Mouse (Mus musculus) forebrain, embryonic 12.5 days (tissue): ENCODE measurements around the gene Tmem119. TPM values are rescaled to one million over a fixed set of nuclear protein-coding genes. Genes with fewer than 3 reads are reported as not detected.

Experiments used
- ATAC-seq: fragments of 200-750 bp; cut with Nextera tagmentation; 2 replicates; pipeline ENCODE4 v1.8.0; 2017; ENCODE audit warnings: moderate TSS enrichment; ENCODE audit not compliant: low FRiP score
- H3K27ac ChIP-seq: fragments of 300-500 bp; sonication (generic); 2 replicates; pipeline ENCODE4 v1.5.1; 2016; ENCODE audit warnings: mild to moderate bottlenecking
- H3K27me3 ChIP-seq: fragments of 300-500 bp; sonication (generic); 2 replicates; pipeline ENCODE4 v1.6.1; 2016; ENCODE audit warnings: mild to moderate bottlenecking
- H3K36me3 ChIP-seq: fragments of 300-500 bp; sonication (generic); replicated peaks from 2 replicates; pipeline ENCODE4 v1.6.1; 2016; ENCODE audit warnings: mild to moderate bottlenecking
- H3K4me1 ChIP-seq: fragments of 300-500 bp; sonication (generic); 2 replicates; pipeline ENCODE4 v1.6.1; 2016
- H3K4me2 ChIP-seq: fragments of 300-500 bp; sonication (generic); 2 replicates; pipeline ENCODE4 v1.6.1; 2016; ENCODE audit warnings: mild to moderate bottlenecking, moderate library complexity
- H3K4me3 ChIP-seq: fragments of 300-500 bp; sonication (generic); replicated peaks from 2 replicates; pipeline ENCODE4 v1.5.1; 2016; ENCODE audit warnings: mild to moderate bottlenecking
- H3K9ac ChIP-seq: fragments of 300-500 bp; sonication (generic); 2 replicates; pipeline ENCODE4 v1.6.1; 2016; ENCODE audit warnings: mild to moderate bottlenecking
- H3K9me3 ChIP-seq: fragments of 300-500 bp; sonication (generic); 2 replicates; pipeline ENCODE4 v1.6.1; 2016
- WGBS: fragments of 180-500 bp; shearing (Covaris S2); methylation state at CpG from one replicate; pipeline ENCODE4 v1.1.7; 2016; 5-methylcytosine and 5-hydroxymethylcytosine counted together
- polyA plus RNA-seq: library from polyadenylated mRNA; unstranded; fragments of >200 nt; fragmentation: Nextera tagmentation; extraction: Ambion mirVana; gene quantifications from 2 replicates; pipeline ENCODE4 v1.2.1, GENCODE M21; 2016

Tmem119 gene
- polyA plus RNA-seq, 1 experiment from 2014 or later, result 19.4 TPM

GRCm38 (mm10) chr5:113771213-113772162 lies 28.8 kb downstream of the Tmem119 start:
- Histone ChIP-seq H3K27ac (peak overlapping the region; percentile 99), H3K36me3 (peaks cover 42% of the 10 kb centered on the region), H3K4me3 (peak overlapping the region; percentile 99), H3K9me3 (no peaks in the 10 kb centered on the region), H3K27me3 (no peaks in the 10 kb centered on the region), H3K9ac (peak overlapping the region; percentile 94), H3K4me1 (peaks cover 33% of the 10 kb centered on the region), H3K4me2 (peak overlapping the region; percentile 92)
- under 1% methylated on average over 97 of the region's 97 CpGs for WGBS
- ATAC-seq, result peak; percentile 84

DNA sequence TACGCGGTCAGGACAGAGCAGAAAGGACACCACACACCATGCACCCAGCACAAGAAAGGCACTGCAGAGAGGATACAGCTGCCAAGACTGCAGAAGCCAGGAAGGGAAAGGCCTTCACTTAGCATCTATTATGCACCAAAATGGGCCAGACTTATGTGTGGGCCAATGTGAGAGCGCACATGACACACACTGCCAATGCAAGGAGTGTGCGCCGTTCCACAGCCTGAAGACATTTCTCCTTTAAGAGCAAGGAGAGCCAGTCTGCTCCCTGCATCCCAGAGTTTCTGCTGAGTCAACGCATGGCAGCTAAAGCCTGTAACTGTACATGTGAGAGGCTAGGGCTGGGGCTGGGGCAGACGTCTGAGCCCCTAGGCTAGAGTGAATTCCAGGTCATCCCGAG lies 31.5 kb downstream of the Tmem119 start:
- no peak overlapping the region for H3K9ac ChIP-seq
- peaks cover 38% of the 10 kb centered on the region for H3K36me3 ChIP-seq

GRCm38 (mm10) chr5:113765641-113766526 lies 34.4 kb downstream of the Tmem119 start:
- no peak overlapping the region for H3K4me2 ChIP-seq
- peaks cover 22% of the 10 kb centered on the region for H3K4me1 ChIP-seq
- H3K9me3 ChIP-seq, result no peaks in the 10 kb centered on the region
- no peak overlapping the region for H3K9ac ChIP-seq
- WGBS, result 91% methylated on average over 13 of the region's 13 CpGs
- H3K27me3 ChIP-seq, result no peaks in the 10 kb centered on the region
- ATAC-seq, result no peak
- H3K36me3 ChIP-seq, result peaks cover 67% of the 10 kb centered on the region
- H3K4me3 ChIP-seq, result no peak overlapping the region
- H3K27ac ChIP-seq, result no peak overlapping the region

More for the DNA sequence above, 31.5 kb downstream of the Tmem119 start:
- Histone ChIP-seq H3K4me3 (no peak overlapping the region), H3K27ac (no peak overlapping the region), H3K27me3 (no peaks in the 10 kb centered on the region), H3K4me2 (no peak overlapping the region), H3K9me3 (no peaks in the 10 kb centered on the region), H3K4me1 (peaks cover 31% of the 10 kb centered on the region)
- ATAC-seq, result no peak
- WGBS, result 95% methylated on average over 8 of the region's 8 CpGs

GRCm38 (mm10) chr5:113764426-113764825 lies 35.9 kb downstream of the Tmem119 start:
- peaks cover 9% of the 10 kb centered on the region for H3K4me1 ChIP-seq
- no peak overlapping the region for H3K27ac ChIP-seq
- no peak overlapping the region for H3K9ac ChIP-seq
- H3K36me3 ChIP-seq, result peaks cover 80% of the 10 kb centered on the region
- 95% methylated on average over 7 of the region's 7 CpGs for WGBS
- ATAC-seq, result no peak
- H3K27me3 ChIP-seq, result no peaks in the 10 kb centered on the region
- H3K9me3 ChIP-seq, result no peaks in the 10 kb centered on the region
- H3K4me3 ChIP-seq, result no peak overlapping the region
- no peak overlapping the region for H3K4me2 ChIP-seq

- Histone ChIP-seq H3K27me3 (no peaks in the 10 kb centered on the region), H3K4me3 (no peak overlapping the region), H3K36me3 (peaks cover 90% of the 10 kb centered on the region), H3K4me1 (no peaks in the 10 kb centered on the region), H3K9me3 (no peaks in the 10 kb centered on the region), H3K9ac (no peak overlapping the region), H3K4me2 (no peak overlapping the region), H3K27ac (no peak overlapping the region)
- no peak for ATAC-seq
- WGBS, result 94% methylated on average over 2 of the region's 2 CpGs
These were observed 38.7 kb downstream of the Tmem119 start for GRCm38 (mm10) chr5:113761585-113761984.

DNA sequence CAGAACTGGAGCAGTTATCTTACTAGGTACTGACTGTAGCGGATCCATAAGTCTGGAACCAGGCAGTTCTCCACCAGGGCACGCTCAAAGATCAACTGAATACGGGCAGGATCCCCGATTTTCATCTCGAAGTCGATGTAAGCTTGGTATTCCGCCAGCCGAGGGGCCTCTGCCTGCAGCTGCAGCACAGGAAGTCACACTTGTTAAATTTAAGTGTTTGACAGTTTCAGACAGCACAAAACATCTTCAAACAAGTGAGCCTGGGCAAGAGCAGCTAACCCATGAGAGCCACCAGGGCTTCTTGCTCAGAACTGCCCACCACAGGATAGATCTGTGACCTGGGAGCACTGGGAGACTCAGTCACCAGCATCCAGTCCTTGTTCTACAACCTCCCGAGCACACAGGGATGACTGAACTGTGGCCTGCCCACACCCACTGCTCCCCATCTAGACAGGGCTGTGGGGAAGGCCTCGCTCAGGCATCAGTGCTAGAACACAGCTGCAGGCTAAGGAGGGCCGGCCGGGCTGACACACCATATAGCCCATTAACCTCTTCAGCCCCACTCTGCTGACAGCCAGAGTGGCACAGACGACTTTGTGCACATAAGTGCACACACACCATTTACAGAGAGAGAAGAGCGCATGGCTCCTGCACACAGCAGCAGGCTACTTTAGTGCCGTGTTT lies 44.8 kb downstream of the Tmem119 start:
- WGBS, result 91% methylated on average over 15 of the region's 15 CpGs
- Histone ChIP-seq H3K4me3 (no peak overlapping the region), H3K4me1 (no peaks in the 10 kb centered on the region), H3K9me3 (no peaks in the 10 kb centered on the region), H3K27ac (no peak overlapping the region), H3K9ac (no peak overlapping the region), H3K36me3 (peaks cover 99% of the 10 kb centered on the region), H3K4me2 (no peak overlapping the region), H3K27me3 (no peaks in the 10 kb centered on the region)
- no peak for ATAC-seq

GRCm38 (mm10) chr5:113751521-113752157 lies 48.7 kb downstream of the Tmem119 start:
- ATAC-seq, result no peak
- WGBS, result 89% methylated on average over 9 of the region's 9 CpGs

DNA sequence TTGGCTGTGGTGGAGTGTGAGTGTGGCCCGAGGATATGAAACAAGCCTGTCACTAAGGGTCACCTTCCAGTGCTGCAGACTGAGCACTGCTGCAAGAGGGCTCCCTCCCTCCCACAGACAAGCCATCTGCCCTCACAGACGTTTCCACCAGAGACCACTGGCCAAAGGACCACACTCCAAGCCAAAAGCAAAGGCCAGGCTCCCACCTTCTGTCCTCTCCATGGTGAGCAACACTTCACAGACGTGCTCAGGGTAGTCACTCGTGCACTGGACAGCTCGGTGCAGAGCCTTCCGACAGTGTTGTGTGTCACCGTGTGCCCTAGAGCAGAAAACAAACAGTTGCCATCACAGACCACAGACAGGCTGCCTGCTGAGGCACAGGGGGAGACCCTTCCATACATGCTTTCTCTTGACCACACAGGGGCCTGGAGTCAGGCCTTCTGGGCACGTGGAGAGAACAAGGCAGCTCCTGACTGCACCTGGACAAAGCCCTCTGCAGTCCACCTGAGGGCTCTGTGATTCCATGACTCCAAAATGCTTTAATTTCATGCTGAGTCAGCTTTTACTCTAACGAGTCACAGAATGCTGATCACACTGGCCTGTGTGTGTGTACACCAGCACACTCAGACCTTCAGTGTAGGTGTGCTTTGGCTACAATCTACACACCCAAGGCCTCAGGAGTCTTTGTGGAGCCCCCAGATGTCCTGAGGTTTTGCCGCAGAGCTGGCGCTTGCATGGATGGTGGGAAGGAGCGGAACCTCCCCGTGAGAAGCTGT lies 51.6 kb downstream of the Tmem119 start:
- Histone ChIP-seq H3K4me1 (no peaks in the 10 kb centered on the region), H3K9me3 (peaks cover 4% of the 10 kb centered on the region; the same call in 1 of the 2 replicates), H3K9ac (no peak overlapping the region), H3K27ac (no peak overlapping the region), H3K27me3 (no peaks in the 10 kb centered on the region), H3K4me3 (no peak overlapping the region), H3K36me3 (peaks cover 100% of the 10 kb centered on the region), H3K4me2 (no peak overlapping the region)
- no peak for ATAC-seq
- 91% methylated on average over 13 of the region's 13 CpGs for WGBS

More at GRCm38 (mm10) chr5:113751521-113752157, 48.7 kb downstream of the Tmem119 start:
- Histone ChIP-seq H3K27me3 (no peaks in the 10 kb centered on the region), H3K4me1 (no peaks in the 10 kb centered on the region), H3K36me3 (peaks cover 100% of the 10 kb centered on the region), H3K9ac (no peak overlapping the region), H3K27ac (no peak overlapping the region), H3K4me3 (no peak overlapping the region), H3K9me3 (no peaks in the 10 kb centered on the region), H3K4me2 (no peak overlapping the region)

- Histone ChIP-seq H3K27ac (no peak overlapping the region), H3K27me3 (no peaks in the 10 kb centered on the region), H3K36me3 (peaks cover 100% of the 10 kb centered on the region), H3K4me2 (no peak overlapping the region), H3K9me3 (peaks cover 4% of the 10 kb centered on the region; the same call in 1 of the 2 replicates), H3K9ac (no peak overlapping the region), H3K4me1 (no peaks in the 10 kb centered on the region), H3K4me3 (no peak overlapping the region)
- no peak for ATAC-seq
- WGBS, result 95% methylated on average over 5 of the region's 5 CpGs
These were observed 52.7 kb downstream of the Tmem119 start for GRCm38 (mm10) chr5:113747629-113748028.
